ENCODE assay signal across 16 mouse cellular contexts in genomic region chr2:164560106-164560505, GRCm38 (mm10). TPM values are rescaled to one million over a fixed set of nuclear protein-coding genes. Genes with fewer than 3 reads are reported as not detected.
DNase-seq lines count a peak whose midpoint lies in the region.
"Had no signal": no experiment of that assay in that cellular context is flagged by ENCODE, and none has a peak within 500 bp of the region (broad histone marks: within the 10 kb centered on the region; RNA-seq: fewer than 3 reads in every experiment).

No protein-coding gene starts in this region.

- peak; percentile 73 to 79 for DNase-seq in adrenal gland, adult (ENCODE audit: inconsistent age in 2 of 2, low spot score in 1 of 2)
- no peak for DNase-seq in adrenal gland, postnatal 4 days (ENCODE audit: low spot score in 2 of 2)
- DNase-seq in adrenal gland, postnatal 10 days, result peak; percentile 45
- peak; percentile 26 for DNase-seq in adrenal gland, postnatal 25 days
- DNase-seq in urinary bladder, postnatal 10 days (ENCODE audit: low spot score), result no peak
- DNase-seq in spleen, postnatal 4 days (ENCODE audit: low spot score in 2 of 2), result no peak
- DNase-seq in layer of hippocampus, adult 8-10 months (ENCODE audit: low spot score in 2 of 2), result no peak
- DNase-seq: B cell, adult 2 months; cerebellum, adult 11-12 months; cerebellum, adult 2 months; cerebellum, adult 9-10 months; cerebellum, postnatal 10 days; cerebellum, postnatal 25 days; forebrain, postnatal 0 days had no signal

RNA-seq across cellular contexts. Expression of gene Wfdc2, which starts 2.1 kb away (rescaled TPM):
- total RNA-seq in adrenal gland, postnatal 4 days (2021), result 10 to 100 TPM in 1 of 2 experiments, 1 to 10 TPM in 1; 1.9 to 49.1 TPM
- 1 to 10 TPM; 1.9 to 2.9 TPM for total RNA-seq in adrenal gland, postnatal 10 days (2021)
- not detected in 2 replicates for total RNA-seq in adrenal gland, postnatal 25 days (2021)
- 1 to 10 TPM in 1 of 4 experiments, under 1 TPM in 3; 0.55 to 1.1 (median 0.84) TPM for total RNA-seq in layer of hippocampus, adult 8-10 months (2022)
- total RNA-seq: CH12.LX, G1E had no signal

RNA-seq across cellular contexts. Expression of gene Spint3, which starts 13.2 kb away (rescaled TPM):
- not detected for total RNA-seq in adrenal gland, postnatal 4 days (2021)
- total RNA-seq in adrenal gland, postnatal 10 days (2021), result not detected
- total RNA-seq in adrenal gland, postnatal 25 days (2021), result not detected in 2 replicates
- not detected for total RNA-seq in layer of hippocampus, adult 8-10 months (2022)
- total RNA-seq: CH12.LX; forebrain, postnatal 0 days; G1E had no signal

RNA-seq across cellular contexts. Expression of gene Wfdc6a, which starts 25.1 kb away (rescaled TPM):
- 1 to 10 TPM in 1 of 2 experiments, under 1 TPM in 1; 0.48 to 1.2 TPM for total RNA-seq in adrenal gland, postnatal 4 days (2021)
- total RNA-seq in adrenal gland, postnatal 10 days (2021), result 1 to 10 TPM in 1 of 2 experiments, under 1 TPM in 1; 0.51 to 1.0 TPM
- total RNA-seq in adrenal gland, postnatal 25 days (2021), result 0.58 TPM in 1 of 2 replicates, not detected in the other
- total RNA-seq in layer of hippocampus, adult 8-10 months (2022), result not detected
- total RNA-seq: CH12.LX; forebrain, postnatal 0 days; G1E had no signal

RNA-seq across cellular contexts. Expression of gene Eppin, which starts 33.3 kb away (rescaled TPM):
- total RNA-seq in adrenal gland, postnatal 4 days (2021), result not detected
- total RNA-seq in adrenal gland, postnatal 10 days (2021), result not detected
- total RNA-seq in adrenal gland, postnatal 25 days (2021), result not detected in 2 replicates
- total RNA-seq in layer of hippocampus, adult 8-10 months (2022), result not detected
- total RNA-seq: CH12.LX; forebrain, postnatal 0 days; G1E had no signal

RNA-seq across cellular contexts. Expression of gene Wfdc6b, which starts 53.2 kb away (rescaled TPM):
- not detected for total RNA-seq in adrenal gland, postnatal 4 days (2021)
- total RNA-seq in adrenal gland, postnatal 10 days (2021), result not detected
- not detected in 2 replicates for total RNA-seq in adrenal gland, postnatal 25 days (2021)
- not detected for total RNA-seq in layer of hippocampus, adult 8-10 months (2022)
- total RNA-seq: CH12.LX; forebrain, postnatal 0 days; G1E had no signal

Comparison
In these comparisons a context has a peak if more than half of its experiments do, and no peak if none do; other contexts are left out.
1. DNase-seq: peak in adrenal gland, adult (2 of 2), adrenal gland, postnatal 10 days (single experiment) and adrenal gland, postnatal 25 days (single experiment); none in adrenal gland, postnatal 4 days (0 of 2), urinary bladder, postnatal 10 days (single experiment), spleen, postnatal 4 days (0 of 2) and layer of hippocampus, adult 8-10 months (0 of 2).